Mouse (Mus musculus): Measurements from ENCODE around the gene Pnpla3.
A peak's percentile ranks its signal among the peaks of the same experiment; 100 is the strongest.

Gene Pnpla3

GRCm38 (mm10) chr15:84216461-84217084 lies 48.9 kb downstream of the Pnpla3 start:
- no peak for DNase-seq (ENCODE audit: low read depth, low spot score)

GRCm38 (mm10) chr15:84217969-84218782 lies 50.5 kb downstream of the Pnpla3 start:
- no peak for DNase-seq (ENCODE audit: low read depth, low spot score)

- no peak for DNase-seq (ENCODE audit: low read depth, low spot score)
Measured at GRCm38 (mm10) chr15:84218783-84219271, 51.2 kb downstream of the Pnpla3 start.

GRCm38 (mm10) chr15:84221539-84221938 lies 53.9 kb downstream of the Pnpla3 start:
- DNase-seq (ENCODE audit: low read depth, low spot score) = no peak

GRCm38 (mm10) chr15:84223423-84223822 lies 55.8 kb downstream of the Pnpla3 start:
- DNase-seq (ENCODE audit: low read depth, low spot score) = peak; percentile 57

GRCm38 (mm10) chr15:84224779-84225178 lies 57.1 kb downstream of the Pnpla3 start:
- no peak for DNase-seq (ENCODE audit: low read depth, low spot score)

GRCm38 (mm10) chr15:84226918-84227317 lies 59.3 kb downstream of the Pnpla3 start:
- DNase-seq (ENCODE audit: low read depth, low spot score) = no peak

- no peak for DNase-seq (ENCODE audit: low read depth, low spot score)
Measured at GRCm38 (mm10) chr15:84230661-84231060, 63.0 kb downstream of the Pnpla3 start.

GRCm38 (mm10) chr15:84231113-84231712 lies 63.6 kb downstream of the Pnpla3 start:
- peak; percentile 37 for DNase-seq (ENCODE audit: low read depth, low spot score)

- DNase-seq (ENCODE audit: low read depth, low spot score) = peak; percentile 36
Measured at GRCm38 (mm10) chr15:84231721-84232561, 64.3 kb downstream of the Pnpla3 start, which contains the start of gene Parvb. Parvb (plus strand) TSS chr15:84232043.

- DNase-seq (ENCODE audit: low read depth, low spot score) = peak; percentile 86
Measured at GRCm38 (mm10) chr15:84232609-84233008, 65.0 kb downstream of the Pnpla3 start.

GRCm38 (mm10) chr15:84234794-84235581 lies 67.4 kb downstream of the Pnpla3 start:
- peak; percentile 69 for DNase-seq (ENCODE audit: low read depth, low spot score)

- peak; percentile 92 for DNase-seq (ENCODE audit: low read depth, low spot score)
Measured at GRCm38 (mm10) chr15:84235646-84236045, 68.0 kb downstream of the Pnpla3 start.
